Mouse (Mus musculus) cerebellum, adult 11-12 months (tissue): Measurements from ENCODE around the gene Rab5c.
A peak's percentile ranks its signal among the peaks of the same experiment; 100 is the strongest.

Source experiments
- DNase-seq: peaks from one replicate; pipeline ENCODE4 v3.0.0; 2022

Rab5c gene

DNA sequence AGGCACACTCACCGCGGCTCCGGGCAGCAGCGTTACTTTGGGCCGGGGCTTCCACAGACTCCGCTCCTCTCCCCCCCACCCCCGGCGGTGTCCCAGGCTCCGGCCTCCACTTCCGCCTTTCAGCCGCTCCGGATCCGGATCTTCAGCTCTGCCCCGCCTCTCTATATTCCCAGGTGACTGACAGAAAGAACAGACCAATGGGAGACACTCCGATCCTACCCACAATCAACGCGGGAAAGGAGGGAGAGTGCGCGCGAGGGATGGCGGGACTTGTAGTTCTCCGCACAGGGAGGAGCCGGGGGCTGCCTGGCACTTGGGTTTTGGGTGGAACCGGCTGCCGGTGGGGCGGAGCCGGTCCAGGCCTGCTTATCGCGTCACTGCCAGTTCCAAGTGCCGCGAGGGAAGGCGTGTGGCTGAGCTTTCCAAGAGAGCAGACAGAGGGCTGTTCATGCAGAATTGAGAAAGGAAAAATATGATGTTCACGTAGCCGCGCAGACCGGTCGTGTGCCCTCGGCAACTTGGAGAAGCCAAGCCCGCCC, at the start of gene Rab5c:
TSS of gene Rab5c (minus strand) at position 150 of the 539 bp plus-strand sequence.
- peak; percentile 99 for DNase-seq

GRCm38 (mm10) chr11:100785774-100786173, 47.8 kb upstream of the Rab5c start:
- no peak for DNase-seq

DNA sequence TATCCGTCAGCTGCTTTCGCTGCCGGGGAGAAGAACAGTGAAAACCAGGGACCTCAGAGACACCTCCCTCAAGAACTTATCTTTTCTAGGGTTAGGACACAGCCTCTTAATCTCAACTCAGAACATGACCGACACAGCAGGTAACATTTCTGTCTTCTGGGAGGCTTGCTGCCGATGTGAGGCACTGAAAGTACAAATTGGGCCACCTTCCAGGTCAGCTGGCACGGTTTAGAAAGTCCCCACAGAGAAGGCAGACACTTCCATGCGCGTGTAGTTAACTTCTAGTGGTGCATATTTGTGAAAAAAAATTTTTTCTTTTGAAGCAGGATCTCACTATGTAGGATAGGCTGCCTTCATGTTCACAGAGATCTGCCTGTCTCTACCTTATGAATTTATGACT, 46.3 kb upstream of the Rab5c start:
- DNase-seq, result no peak

- DNase-seq, result no peak
Observed at GRCm38 (mm10) chr11:100782568-100782967, 44.6 kb upstream of the Rab5c start.

- DNase-seq, result no peak
Observed at GRCm38 (mm10) chr11:100781763-100782475, 43.9 kb upstream of the Rab5c start.

DNA sequence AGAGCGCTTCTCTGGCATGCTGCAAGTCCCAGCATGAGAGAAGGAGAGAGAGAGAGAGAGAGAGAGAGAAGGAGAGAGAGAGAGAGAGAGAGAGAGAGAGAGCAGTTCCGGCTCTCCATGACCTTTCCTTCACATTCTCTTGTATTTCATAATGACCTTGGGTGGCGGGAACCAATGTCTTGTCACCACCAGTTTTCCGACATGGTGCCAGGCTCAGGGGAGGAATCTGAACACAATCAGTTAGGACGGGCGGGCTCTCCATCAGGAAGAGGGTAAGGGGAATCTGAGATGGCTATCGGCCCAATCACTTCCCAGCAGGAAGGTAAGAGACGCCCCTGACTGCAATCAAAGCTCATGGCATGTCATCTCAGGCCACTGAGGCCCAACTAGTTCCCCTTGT, 42.2 kb upstream of the Rab5c start:
- DNase-seq, result no peak

GRCm38 (mm10) chr11:100778069-100778468, 40.1 kb upstream of the Rab5c start:
- no peak for DNase-seq

DNA sequence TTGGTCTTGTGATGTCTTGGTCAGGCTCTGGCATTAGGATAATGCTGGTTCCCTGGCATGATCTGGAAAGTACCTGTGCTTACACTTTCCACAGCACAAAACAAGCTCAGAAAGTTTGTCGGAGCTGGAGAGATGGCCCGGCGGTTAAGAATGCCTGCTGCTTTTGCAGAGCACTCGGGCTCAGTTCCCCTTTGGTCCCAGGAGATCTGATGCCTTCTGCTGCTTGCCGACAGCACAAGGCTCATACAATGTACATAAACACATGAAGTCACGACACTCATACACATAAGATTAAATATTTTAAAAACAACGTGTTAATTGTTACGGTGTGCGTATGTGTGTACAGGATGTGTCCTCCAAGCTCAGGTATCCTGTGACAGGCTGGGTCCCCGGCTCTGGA, 37.9 kb upstream of the Rab5c start:
- DNase-seq, result no peak

GRCm38 (mm10) chr11:100774261-100774660, 36.2 kb upstream of the Rab5c start:
- DNase-seq, result no peak

DNA sequence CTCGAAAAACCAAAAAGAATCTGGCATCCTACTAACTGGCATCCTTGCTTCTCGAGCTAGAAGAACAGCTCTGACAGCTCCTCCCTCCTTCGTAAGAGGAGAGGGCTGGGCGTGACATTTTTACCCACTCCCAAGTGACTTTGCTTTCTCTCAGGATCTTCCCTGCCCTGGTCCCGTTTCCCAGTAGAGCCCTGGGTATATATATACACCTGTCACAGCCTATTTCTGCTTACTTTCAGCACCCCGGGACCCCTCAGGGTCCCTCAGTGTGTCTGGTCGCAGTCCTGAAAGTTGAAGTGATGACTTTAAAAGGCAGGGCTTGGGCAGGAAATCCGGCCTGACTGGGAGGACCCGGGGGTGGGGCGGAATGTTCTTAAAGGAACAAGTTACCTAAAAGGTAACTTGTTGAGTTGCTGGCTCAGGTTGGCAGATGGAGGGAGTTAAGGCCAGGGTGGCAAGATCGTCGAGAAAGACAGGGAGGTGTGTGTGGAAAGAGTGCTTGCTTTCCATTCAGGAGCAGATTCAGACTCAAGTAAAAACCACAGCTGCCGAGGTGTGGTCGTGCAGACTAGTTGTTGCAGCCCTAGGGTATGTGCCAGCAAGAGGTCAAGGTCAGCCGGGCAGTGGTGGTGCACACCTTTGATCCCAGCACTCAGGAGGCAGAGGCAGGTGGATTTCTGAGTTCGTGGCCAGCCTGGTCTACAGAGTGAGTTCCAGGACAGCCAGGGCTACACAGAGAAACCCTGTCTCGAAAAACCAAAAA, 32.8 kb upstream of the Rab5c start, which contains the start of gene Ghdc:
TSS of gene Ghdc (minus strand) at position 312 of the 763 bp plus-strand sequence.
- peak; percentile 64 for DNase-seq

GRCm38 (mm10) chr11:100769980-100770379, 32.0 kb upstream of the Rab5c start:
- DNase-seq, result no peak

GRCm38 (mm10) chr11:100767871-100768270, 29.9 kb upstream of the Rab5c start:
- DNase-seq, result no peak

- DNase-seq, result no peak
Observed at GRCm38 (mm10) chr11:100766726-100767125, 28.7 kb upstream of the Rab5c start.

DNA sequence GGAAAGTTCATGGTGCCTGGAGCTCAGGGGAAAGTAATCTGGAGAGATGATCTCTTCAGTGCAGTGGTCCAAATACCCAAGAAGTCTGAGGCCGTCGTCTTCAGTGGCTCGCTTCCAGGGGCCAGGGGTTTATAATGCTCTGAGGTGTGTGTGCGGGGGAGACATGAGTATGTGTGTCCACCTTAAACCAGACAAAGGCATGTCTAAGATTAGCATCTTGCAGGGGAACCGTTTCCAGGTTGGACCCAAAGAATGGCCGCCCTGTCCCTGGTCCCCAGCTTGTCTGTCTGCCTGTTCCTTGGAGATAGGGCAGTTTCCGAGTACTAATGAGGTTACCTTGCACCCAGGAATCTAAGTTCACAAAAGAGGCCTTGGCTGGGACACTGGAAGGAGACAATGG, 24.8 kb upstream of the Rab5c start, which contains the start of gene Hcrt:
TSS of gene Hcrt (minus strand) at position 101 of the 400 bp plus-strand sequence.
- no peak for DNase-seq

- peak; percentile 88 for DNase-seq
Observed at GRCm38 (mm10) chr11:100761547-100762045, 23.6 kb upstream of the Rab5c start.

DNA sequence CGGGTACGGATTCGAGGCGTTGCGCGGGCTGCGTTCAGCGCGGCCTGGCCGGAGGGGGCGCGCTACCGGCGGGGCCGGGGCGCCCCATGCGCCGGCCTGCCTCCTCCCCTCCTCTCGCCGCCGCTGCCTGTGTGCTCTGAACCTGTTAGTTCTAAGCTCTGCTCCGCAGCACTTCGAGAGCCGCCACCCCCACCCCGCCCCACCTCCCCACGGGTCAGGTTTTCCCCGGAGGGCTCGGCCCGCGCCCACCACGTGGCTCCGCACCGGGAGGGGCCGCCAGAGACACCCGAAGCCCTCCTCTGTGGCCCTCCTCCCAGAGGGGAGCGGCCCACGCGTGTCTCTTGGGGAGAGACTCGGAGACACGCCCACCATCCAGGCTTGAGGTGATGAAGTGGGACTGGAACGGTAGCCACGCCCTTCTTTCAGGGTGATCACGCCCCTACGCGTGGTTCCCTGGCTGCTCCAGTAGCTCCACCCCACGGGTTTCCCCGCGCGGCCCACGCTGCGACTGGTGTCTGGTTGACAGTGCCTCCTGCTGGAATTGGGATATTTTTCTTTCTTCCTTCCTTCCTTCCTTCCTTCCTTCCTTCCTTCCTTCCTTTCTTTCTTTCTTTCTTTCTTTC, 21.7 kb upstream of the Rab5c start, which contains the start of gene Kcnh4:
TSS of gene Kcnh4 (minus strand) at position 332 of the 623 bp plus-strand sequence.
- peak; percentile 60 for DNase-seq

DNA sequence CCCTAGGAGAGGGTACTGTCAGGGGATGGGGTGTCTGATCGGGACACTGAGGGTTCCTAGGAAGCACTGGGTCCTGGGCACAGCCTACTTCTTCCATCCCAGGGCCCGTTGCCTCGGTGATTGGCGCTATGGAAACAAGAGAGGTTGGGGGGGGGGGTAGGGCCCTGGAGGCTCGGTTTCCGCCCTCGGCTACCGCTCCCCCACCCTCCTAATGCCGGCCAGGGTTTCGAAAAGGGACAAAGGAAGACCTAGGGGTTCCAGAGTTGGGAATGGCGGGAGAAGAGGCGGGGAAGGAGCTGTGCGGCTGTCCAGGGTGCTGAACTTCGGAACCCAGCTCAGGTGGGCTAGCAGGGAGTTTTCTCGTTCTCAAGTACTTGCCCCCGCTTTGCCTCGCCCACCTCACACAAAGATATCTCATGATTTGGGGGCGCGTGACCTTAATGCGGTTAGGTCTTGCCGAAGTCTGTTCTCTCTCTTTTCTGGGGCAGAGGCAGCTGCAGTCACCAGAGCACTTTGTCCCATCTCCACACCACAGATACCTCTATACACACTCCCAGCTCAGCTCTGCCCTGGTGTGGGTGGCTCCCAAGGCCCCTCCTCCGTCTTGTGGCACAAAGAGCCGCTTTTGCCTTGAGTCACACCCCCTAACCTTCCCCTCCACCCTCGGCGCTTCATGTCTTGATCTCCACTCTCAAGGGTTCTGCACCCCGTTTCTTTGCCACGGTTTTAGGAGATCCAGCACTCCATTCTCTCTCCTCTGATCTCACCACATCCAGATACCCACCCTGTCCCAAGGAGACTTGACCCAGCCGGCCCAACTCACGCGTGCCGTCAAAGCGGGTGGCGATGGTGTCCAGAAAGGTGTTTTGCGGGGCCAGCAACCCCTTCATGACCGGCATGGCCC, 20.9 kb upstream of the Rab5c start:
- DNase-seq, result no peak

DNA sequence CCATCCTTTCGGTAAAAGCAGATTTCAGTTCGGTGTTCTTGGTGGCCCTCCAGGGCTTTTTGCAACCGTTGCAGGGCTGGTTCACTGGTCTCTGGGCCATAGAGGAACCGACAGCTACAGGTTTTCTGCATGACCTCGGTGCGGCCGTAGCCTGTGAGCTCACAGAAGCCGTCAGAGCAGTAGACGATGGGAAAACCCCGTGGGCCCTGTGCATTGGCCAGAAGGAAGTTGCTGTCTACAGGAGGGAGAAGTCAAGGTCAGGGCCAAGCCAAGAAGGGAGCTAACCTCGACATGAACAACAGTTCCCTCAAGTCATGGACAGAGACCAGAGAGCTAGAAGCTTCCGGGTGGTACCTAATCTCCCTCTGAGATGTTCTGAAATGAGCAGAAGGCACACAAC, 19.6 kb upstream of the Rab5c start:
- DNase-seq, result no peak

GRCm38 (mm10) chr11:100756476-100756875, 18.5 kb upstream of the Rab5c start:
- DNase-seq, result no peak

DNA sequence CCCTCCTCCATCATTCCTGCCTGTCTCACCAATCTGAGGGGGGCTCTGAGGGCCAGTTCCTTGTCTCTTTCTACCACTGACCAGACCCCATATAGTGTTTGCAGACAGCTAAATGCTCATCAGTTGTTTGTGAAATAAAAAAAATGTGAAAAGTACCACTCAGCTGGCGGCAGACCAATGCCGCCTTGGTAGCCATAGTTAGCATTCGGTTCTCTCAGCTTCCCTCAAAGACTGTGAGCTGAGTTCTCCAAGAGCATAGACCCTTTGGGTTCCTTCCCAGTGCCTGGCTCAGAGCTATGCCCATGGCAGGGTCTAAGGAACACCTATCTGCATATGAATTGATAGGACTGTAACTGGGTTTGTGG, 16.7 kb upstream of the Rab5c start:
- no peak for DNase-seq

DNA sequence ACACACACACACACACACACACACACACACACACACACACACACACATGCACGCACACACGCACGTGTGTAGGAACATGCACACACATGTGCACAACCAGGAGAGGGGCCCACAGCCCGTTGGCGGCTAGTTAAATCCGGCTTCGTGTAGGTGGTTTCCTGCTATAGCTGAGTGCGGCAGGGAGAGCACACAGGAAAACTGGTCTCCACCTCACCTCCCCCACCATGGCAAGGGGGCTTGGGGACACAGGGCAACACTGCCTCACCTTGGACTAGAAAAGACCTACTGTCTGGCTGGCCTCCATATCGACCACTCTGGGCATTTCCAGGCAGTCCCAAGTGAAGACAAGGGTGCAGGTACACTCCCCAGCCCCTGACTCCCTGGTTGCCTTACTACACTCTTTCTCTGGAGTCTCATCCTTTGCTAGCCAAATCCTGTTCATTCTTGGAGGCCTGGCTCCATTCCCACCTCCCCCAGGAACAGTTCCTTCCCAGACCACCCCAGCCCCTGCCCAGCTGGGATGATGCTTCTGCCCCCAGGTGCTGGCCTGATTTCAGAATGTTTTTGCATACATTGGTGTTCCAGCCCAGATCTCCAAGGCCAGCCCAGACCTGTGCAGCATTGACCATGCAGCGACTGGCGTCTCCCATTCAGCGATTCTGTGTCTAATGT, 16.1 kb upstream of the Rab5c start:
- DNase-seq, result no peak

GRCm38 (mm10) chr11:100752294-100752693, 14.3 kb upstream of the Rab5c start:
- no peak for DNase-seq
